25 mouse cellular contexts compared by ENCODE assay signal in genomic region chr12:15455744-15456143, GRCm38 (mm10).
"Had no signal": no experiment of that assay in that cellular context is flagged by ENCODE, and none has a peak within 500 bp of the region (broad histone marks: within the 10 kb centered on the region; RNA-seq: fewer than 3 reads in every experiment).

No protein-coding gene starts in this region.

- H3K36me3 ChIP-seq: heart, embryonic 13.5 days; heart, embryonic 15.5 days; hindbrain, embryonic 13.5 days; hindbrain, embryonic 15.5 days; kidney, embryonic 15.5 days; limb, embryonic 13.5 days; limb, embryonic 15.5 days; liver, embryonic 12.5 days had no signal

- H3K4me3 ChIP-seq: heart, adult 2 months; heart, embryonic 13.5 days; heart, embryonic 15.5 days; hindbrain, embryonic 13.5 days; hindbrain, embryonic 15.5 days; kidney, embryonic 15.5 days; layer of hippocampus, adult 2 months; left cerebral cortex, adult 2 months; limb, embryonic 13.5 days; limb, embryonic 15.5 days; liver, embryonic 12.5 days had no signal

- H3K4me1 ChIP-seq: heart, embryonic 13.5 days; heart, embryonic 15.5 days; hindbrain, embryonic 13.5 days; hindbrain, embryonic 15.5 days; limb, embryonic 13.5 days; limb, embryonic 15.5 days; liver, embryonic 12.5 days had no signal

- H3K9me3 ChIP-seq: heart, embryonic 15.5 days; hindbrain, embryonic 13.5 days; hindbrain, embryonic 15.5 days; kidney, embryonic 15.5 days; limb, embryonic 13.5 days; limb, embryonic 15.5 days; liver, embryonic 12.5 days had no signal

- H3K9ac ChIP-seq: heart, embryonic 13.5 days; heart, embryonic 15.5 days; hindbrain, embryonic 13.5 days; hindbrain, embryonic 15.5 days; kidney, embryonic 15.5 days; limb, embryonic 13.5 days; limb, embryonic 15.5 days; liver, embryonic 12.5 days; liver, embryonic 14.5 days had no signal

- H3K27ac ChIP-seq: heart, adult 2 months; heart, embryonic 13.5 days; heart, embryonic 15.5 days; hindbrain, embryonic 13.5 days; hindbrain, embryonic 15.5 days; hindbrain, postnatal 0 days; kidney, embryonic 15.5 days; kidney, postnatal 0 days; layer of hippocampus, adult 2 months; left cerebral cortex, adult 2 months; limb, embryonic 13.5 days; limb, embryonic 15.5 days; liver, embryonic 12.5 days; liver, embryonic 14.5 days had no signal

- DNase-seq: gastrocnemius, postnatal 14 days; gastrocnemius, postnatal 36 days; heart, adult 11 months; heart, adult 2 months; heart, postnatal 14 days; heart, postnatal 36 days; kidney, adult 11 months; kidney, adult 2 months; kidney, adult 9 months; kidney, postnatal 14 days; kidney, postnatal 4 days; left cerebral cortex, postnatal 4 days had no signal

- H3K27me3 ChIP-seq: heart, embryonic 13.5 days; heart, embryonic 15.5 days; hindbrain, embryonic 13.5 days; hindbrain, embryonic 15.5 days; kidney, embryonic 15.5 days; limb, embryonic 13.5 days; limb, embryonic 15.5 days; liver, embryonic 12.5 days had no signal
